Mouse (Mus musculus) frontal cortex, adult 2 months (tissue): ENCODE data around the gene Dmp1. TPM values are rescaled to one million over a fixed set of nuclear protein-coding genes. Genes with fewer than 3 reads are reported as not detected.

Experiments
- DNase-seq, 2 experiments: peaks; one replicate each; pipeline ENCODE4 v3.0.0; 2022; ENCODE audit warnings: low spot score in 1 of 2; ENCODE audit errors: extremely low spot score in 1 of 2
- polyA plus RNA-seq: library from polyadenylated mRNA; depleted of rRNA; stranded (reverse); fragments of >200 nt; gene quantifications from 2 replicates; pipeline ENCODE4 v1.2.3, GENCODE M21; 2012; rRNA removed

The Dmp1 gene
- polyA plus RNA-seq, 1 experiment: 4.3 TPM

DNA sequence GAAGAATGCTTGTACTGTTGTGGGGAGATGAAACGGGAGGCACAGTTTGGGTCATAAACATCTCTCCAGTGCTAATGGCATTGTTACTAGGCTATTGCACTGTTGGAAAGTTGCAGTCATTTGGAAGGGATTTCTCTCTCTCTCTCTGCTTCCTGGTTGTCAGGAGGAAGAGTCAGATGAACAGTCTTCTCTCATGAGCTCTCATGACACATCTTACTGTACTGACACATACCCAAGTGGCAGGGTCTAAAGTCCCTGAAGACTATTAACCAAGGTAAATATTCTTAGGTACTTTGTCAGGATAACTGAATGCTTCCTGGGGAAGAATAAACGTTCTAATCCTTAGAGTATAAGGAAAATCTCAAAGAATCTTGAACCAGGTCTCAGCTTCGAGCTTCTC, 54.2 kb downstream of the Dmp1 start:
- no peak for DNase-seq

DNA sequence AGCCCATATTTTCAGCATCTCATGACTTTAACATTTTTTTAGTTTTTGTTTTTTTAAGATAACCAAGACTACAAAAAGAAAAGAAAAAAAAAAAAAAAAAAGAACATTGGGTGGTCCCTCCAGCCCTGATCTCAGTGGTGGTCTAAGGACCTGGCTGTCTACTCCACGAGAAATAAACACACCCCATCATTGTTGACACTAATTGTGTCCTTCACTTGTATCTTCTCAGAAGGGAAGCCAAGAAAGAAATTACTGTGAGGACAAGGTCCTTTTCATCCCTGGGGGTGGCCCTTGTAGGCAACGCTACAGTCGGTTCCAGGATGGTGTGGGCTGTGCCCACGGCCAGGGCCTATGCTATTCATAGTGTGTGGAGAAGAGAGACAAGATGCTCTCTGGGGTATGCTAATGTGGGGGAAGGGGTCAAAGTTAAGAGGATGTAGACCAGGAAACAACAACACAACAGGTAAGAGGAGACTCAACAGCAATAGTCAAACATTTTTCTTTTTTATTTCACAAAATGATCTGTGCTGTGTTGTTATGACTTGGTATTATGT, 59.6 kb downstream of the Dmp1 start:
- DNase-seq: no peak

DNA sequence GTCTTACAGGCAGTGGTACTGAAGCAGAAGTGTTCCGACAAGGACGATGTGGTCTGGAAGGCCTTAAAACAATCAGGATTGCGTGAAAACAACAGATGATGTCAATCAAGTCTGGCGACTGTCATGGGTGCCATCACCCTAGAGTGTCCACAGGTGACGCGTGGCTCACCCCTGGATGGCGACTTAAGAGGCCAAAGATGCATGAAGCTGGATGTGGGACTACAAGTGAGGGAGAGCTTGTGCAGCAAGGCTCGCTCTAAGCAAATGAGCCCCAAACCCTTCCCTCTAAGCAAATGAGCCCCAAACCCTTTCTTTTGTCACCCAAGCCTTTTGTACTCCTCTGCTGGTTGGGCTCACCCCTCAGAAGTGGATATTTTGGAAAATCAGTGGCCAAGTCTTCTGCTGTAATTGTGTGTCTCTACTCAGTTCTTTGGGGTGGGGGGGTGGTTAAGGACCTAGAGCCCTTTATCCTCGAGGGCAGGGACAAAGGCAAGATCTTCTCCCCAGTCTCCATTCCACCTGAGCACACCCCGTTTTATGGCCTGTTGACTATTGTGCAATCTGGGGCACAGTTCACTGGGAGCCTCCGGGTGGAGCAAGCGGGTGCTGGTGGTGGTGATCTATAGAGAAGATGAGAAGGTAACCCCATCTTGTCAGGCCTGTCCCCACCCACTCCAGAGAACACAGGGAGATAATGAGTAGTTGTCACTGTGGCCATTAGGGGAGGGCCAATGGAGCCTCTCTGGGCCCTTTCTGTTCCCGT, 60.8 kb downstream of the Dmp1 start:
- DNase-seq: no peak

Other genes starting within 250 kb of the Dmp1 start
- 0.32 and 0.34 TPM in 2 replicates for gene Hsd17b13, start 225.2 kb upstream of the Dmp1 start, polyA plus RNA-seq
- 48.7 and 49.3 TPM in 2 replicates for gene Hsd17b11, start 180.7 kb upstream of the Dmp1 start, polyA plus RNA-seq
- gene Nudt9, start 156.3 kb upstream of the Dmp1 start, polyA plus RNA-seq: 79.1 and 81.9 TPM in 2 replicates
- gene Gm17660, start 125.0 kb upstream of the Dmp1 start, polyA plus RNA-seq: not detected in 2 replicates
- gene Sparcl1, start 88.9 kb upstream of the Dmp1 start, polyA plus RNA-seq: 1,576 and 1,727 TPM in 2 replicates
- gene Dspp, start 31.9 kb upstream of the Dmp1 start, polyA plus RNA-seq: 0.02 and 0.04 TPM in 2 replicates
- 0.12 and 0.40 TPM in 2 replicates for gene Ibsp, start 96.6 kb downstream of the Dmp1 start, polyA plus RNA-seq
- 0.06 TPM in 1 of 2 replicates, not detected in the other for gene Mepe, start 122.7 kb downstream of the Dmp1 start, polyA plus RNA-seq
- gene Spp1, start 232.5 kb downstream of the Dmp1 start, polyA plus RNA-seq: 44.8 and 46.2 TPM in 2 replicates